Mouse (Mus musculus) limb, embryonic 10.5 days (tissue): ENCODE results near the gene Ptov1. TPM values are rescaled to one million over a fixed set of nuclear protein-coding genes. Genes with fewer than 3 reads are reported as not detected.

Experiments used
- DNase-seq: peaks from one replicate; pipeline ENCODE4 v3.0.0-alpha.2; 2017; ENCODE audit warnings: low spot score
- H3K27ac ChIP-seq: fragments of 300-500 bp; sonication (generic); 2 replicates; pipeline ENCODE4 v1.5.1; 2016; ENCODE audit warnings: mild to moderate bottlenecking
- H3K27me3 ChIP-seq: fragments of 300-500 bp; sonication (generic); 2 replicates; pipeline ENCODE4 v1.6.1; 2016; ENCODE audit warnings: low read depth, mild to moderate bottlenecking; ENCODE audit not compliant: poor library complexity, severe bottlenecking
- H3K36me3 ChIP-seq: fragments of 300-500 bp; sonication (generic); 2 replicates; pipeline ENCODE4 v1.6.1; 2016; ENCODE audit warnings: mild to moderate bottlenecking, moderate library complexity
- H3K4me1 ChIP-seq: fragments of 300-500 bp; sonication (generic); 2 replicates; pipeline ENCODE4 v1.6.1; 2016
- H3K4me3 ChIP-seq: fragments of 300-500 bp; sonication (generic); 2 replicates; pipeline ENCODE4 v1.5.1; 2016; ENCODE audit warnings: mild to moderate bottlenecking, moderate library complexity
- H3K9me3 ChIP-seq: fragments of 300-500 bp; sonication (generic); replicated peaks from 2 replicates; pipeline ENCODE4 v1.6.1; 2016; ENCODE audit warnings: mild to moderate bottlenecking
- WGBS: fragments of 180-500 bp; shearing (Covaris S2); methylation state at CpG from one replicate; pipeline ENCODE4 v1.1.7; 2016; 5-methylcytosine and 5-hydroxymethylcytosine counted together
- polyA plus RNA-seq: library from polyadenylated mRNA; unstranded; fragments of >200 nt; fragmentation: Nextera tagmentation; extraction: Ambion mirVana; gene quantifications from 2 replicates; pipeline ENCODE4 v1.2.1, GENCODE M21; 2016

Ptov1 gene
- polyA plus RNA-seq, 1 experiment from 2014 or later = 504 TPM

DNA sequence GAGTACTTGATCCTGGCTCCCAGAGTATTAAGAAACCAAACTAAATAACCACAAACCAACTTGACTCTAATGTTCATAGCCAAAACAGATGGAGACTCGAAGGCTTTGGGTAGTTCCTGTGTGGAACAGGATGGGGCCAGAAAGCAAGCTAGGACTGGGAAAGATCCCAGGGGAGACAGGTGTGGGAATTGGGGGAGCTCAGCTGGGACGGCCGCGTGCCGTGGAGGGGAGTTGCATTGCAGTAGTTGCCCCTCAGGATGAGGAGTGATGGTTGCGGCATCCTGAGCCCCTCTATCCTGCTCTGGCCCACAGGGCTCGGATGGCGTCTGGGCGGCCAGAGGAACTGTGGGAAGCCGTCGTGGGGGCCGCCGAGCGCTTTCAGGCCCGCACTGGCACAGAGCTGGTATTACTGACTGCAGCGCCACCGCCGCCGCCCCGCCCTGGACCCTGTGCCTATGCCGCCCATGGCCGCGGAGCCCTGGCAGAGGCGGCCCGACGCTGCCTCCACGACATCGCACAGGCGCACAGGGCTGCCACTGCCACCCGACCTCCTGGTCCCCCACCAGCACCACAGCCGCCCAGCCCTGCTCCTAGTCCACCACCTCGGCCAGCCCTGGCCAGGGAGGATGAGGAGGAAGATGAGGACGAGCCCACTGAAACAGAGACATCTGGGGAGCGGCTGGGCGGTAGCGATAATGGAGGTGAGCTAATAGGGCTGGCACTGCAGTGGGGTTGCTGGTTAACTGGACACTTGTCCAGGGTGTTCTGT is 17.1 kb downstream of the Ptov1 start:
- Histone ChIP-seq H3K36me3 (peaks cover 23% of the 10 kb centered on the region), H3K4me3 (0 out of 2 replicates have a peak overlapping the region, but pooled peaks have one; percentile 7), H3K4me1 (peaks cover 61% of the 10 kb centered on the region), H3K27ac (peak overlapping the region; percentile 17; the same call in 1 of the 2 replicates), H3K27me3 (no peaks in the 10 kb centered on the region), H3K9me3 (no peaks in the 10 kb centered on the region)
- 91% methylated on average over 36 of the region's 36 CpGs for WGBS
- no peak for DNase-seq

DNA sequence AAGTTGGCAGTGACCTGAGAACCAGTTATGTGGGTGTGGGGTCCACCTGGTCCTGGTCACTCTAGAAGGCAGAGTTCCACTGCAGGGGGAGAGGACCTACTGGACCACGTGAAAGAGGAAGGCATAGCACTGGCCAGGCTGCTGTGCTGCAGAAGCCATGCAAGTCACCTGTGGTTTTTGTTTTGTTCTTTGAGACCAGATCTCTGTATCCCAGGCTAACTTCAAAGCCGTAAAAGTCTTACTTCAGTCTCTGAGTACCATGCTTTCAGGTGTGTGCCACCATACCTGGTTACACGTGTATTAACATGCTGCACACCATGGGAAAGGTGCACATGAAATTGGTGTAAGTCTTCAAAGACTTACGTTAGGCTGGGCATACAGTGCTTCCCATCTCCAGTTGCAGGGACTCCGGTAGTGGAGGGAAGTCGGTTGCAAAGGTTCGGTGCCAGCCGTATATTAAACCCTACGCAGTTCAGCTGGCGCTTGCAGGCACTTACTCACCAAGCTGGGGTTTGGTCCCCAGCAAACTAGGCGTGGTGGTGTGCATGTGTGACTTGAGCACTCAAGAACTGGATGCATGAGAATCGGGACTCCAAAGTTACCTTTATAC is 17.9 kb downstream of the Ptov1 start:
- WGBS = 95% methylated on average over 12 of the region's 12 CpGs
- H3K36me3 ChIP-seq = peaks cover 25% of the 10 kb centered on the region
- no peak overlapping the region for H3K27ac ChIP-seq
- H3K4me3 ChIP-seq = peak overlapping the region; percentile 79
- no peaks in the 10 kb centered on the region for H3K9me3 ChIP-seq
- no peaks in the 10 kb centered on the region for H3K27me3 ChIP-seq
- no peak for DNase-seq
- H3K4me1 ChIP-seq = peaks cover 62% of the 10 kb centered on the region

DNA sequence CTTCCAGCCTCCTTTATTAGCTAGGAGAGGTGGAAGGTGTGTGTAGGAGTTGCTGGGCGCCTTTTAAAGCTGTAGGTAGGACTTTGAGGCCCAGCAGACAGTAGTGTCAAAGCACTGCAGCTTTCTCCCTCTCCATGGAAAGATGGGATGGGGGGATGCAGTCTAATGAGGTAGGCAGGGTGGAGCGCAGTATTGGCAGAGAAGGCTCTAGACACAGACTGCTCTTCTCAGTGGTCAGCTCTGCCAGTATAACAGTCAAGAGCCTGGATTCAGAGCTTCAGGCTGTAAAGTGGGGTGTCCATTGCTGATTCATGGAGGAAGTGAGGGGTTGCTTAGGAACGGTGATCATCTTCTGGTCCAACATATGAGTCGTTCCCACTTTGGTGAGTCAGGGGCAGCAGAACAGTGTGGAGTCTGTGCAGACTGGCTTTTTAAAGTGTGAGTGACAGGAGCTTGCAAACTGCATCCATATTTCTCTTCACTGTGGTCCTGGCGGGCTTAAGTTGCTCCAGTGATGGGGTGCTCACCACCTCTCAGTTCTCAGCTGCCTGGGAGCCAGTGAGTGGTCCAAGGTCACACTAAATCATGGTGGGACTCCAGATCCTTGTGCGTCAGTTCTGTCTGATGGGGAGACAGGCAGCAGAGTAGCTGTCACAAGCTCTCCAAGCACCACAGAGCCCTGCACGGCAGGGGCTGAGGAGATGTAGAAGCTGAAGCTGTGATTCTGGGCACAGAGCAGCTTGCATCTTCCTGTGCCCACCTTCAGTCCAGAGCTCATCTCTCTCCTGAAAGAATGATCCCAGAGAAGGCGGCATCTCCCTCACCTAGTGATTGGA is 18.6 kb downstream of the Ptov1 start:
- peak overlapping the region; percentile 95 for H3K27ac ChIP-seq
- H3K27me3 ChIP-seq = no peaks in the 10 kb centered on the region
- DNase-seq = no peak
- no peaks in the 10 kb centered on the region for H3K9me3 ChIP-seq
- H3K4me3 ChIP-seq = peak overlapping the region; percentile 79
- peaks cover 56% of the 10 kb centered on the region for H3K4me1 ChIP-seq
- 86% methylated on average over 8 of the region's 8 CpGs for WGBS
- H3K36me3 ChIP-seq = peaks cover 32% of the 10 kb centered on the region

DNA sequence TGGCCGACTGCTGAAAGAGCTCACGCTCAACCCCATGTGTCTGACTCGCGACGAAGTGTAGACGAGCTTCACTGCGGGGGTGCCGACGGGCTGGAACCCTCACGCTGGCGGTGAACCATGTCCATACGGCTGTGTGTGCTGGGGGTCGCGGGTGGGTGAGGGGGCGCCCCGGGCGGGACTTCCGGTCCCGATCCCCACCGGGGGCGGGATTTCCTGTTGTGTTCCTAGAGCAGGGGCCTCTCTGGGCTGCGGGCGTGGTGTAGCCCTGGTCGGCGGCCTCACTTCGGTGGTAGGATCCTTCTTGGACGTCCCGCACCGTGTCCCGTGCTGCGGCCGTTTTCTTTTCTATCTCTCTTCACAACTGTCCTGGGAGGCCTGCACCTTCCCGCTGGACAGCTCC is 19.4 kb downstream of the Ptov1 start:
- H3K27me3 ChIP-seq = no peaks in the 10 kb centered on the region
- H3K36me3 ChIP-seq = peaks cover 41% of the 10 kb centered on the region
- peaks cover 53% of the 10 kb centered on the region for H3K4me1 ChIP-seq
- H3K4me3 ChIP-seq = peak overlapping the region; percentile 79
- no peaks in the 10 kb centered on the region for H3K9me3 ChIP-seq
- under 1% methylated on average over 33 of the region's 33 CpGs for WGBS
- peak; percentile 89 for DNase-seq
- H3K27ac ChIP-seq = peak overlapping the region; percentile 95

DNA sequence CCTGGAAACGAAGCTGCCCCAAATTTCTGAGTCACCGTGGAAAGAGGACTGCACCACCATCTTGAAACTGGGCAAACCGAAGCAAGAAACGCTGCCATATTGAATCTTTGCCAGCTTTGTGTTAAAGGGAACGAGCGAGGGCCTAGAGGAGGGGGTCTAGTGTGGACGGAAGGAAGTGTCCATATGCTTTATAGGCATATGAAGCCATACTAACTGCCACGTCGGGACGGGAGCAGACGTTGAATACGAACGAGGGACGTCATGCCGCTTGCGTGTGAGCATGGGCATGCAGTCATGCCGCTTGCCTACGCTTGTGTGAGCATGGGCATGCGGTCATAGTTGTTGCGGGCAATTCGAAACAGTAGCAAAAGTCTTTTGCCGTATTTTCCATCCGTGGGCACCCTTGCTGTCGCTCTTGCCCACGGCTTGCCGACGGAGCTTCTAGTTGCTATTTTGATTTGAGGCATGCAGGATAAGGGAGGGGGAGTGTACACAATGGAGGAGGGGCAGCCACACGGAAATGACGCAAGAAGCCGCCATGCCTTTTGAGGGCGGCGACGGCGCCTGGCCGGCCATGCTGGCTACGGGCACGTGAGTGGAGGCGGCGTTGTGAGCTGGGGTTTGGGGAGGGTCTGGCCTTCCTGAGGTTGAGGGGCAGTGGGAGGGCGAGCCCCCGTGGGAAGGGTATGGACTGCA is 20.0 kb downstream of the Ptov1 start:
- peak overlapping the region; percentile 79 for H3K4me3 ChIP-seq
- no peaks in the 10 kb centered on the region for H3K9me3 ChIP-seq
- H3K27me3 ChIP-seq = no peaks in the 10 kb centered on the region
- peaks cover 47% of the 10 kb centered on the region for H3K4me1 ChIP-seq
- H3K27ac ChIP-seq = peak overlapping the region; percentile 95
- WGBS = under 1% methylated on average over 41 of the region's 41 CpGs
- DNase-seq = peak; percentile 91
- H3K36me3 ChIP-seq = peaks cover 47% of the 10 kb centered on the region

DNA sequence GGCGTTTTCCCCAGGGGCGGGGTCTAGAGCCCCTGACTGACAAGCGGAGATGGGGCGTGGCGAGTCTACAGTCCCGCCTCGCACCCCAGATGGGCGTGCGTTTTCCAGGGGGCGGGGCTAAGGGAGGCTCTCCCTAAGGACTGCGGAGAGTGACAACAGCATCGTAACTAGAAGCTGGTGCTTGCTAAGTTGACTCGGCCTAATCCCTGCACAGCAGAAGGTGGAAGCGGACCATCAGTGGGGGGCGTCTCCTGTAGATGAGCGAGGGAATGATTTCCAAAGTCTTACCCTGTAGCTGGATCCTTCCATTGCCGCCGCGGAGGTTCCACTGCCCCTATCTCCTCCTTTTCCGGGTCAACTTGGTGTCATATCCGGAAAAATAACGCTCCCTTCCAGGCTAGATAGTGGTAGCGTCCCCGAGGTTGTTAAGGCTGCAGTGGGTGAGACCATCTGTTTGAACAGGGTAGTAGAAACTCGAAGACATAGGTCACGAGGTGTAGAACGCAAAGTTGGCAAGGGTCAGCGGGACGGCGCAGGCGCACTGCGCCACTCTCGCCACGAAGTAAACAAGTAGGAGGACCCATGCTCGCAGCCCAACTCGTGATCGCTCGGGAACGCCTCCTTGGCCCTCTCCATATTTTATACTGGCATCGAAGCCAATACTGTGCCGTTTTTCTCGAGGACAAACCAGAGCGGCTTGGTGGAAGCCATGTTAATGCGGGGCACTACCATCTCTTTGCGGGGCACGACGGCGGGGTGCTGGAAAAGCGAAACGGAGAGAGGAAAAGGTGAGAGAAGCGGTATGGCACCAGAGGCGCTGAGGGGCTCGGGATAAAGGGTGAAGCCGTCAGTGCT is 20.8 kb downstream of the Ptov1 start, which contains the start of the genes Akt1s1 and Tbc1d17:
Gene Akt1s1 (plus strand): TSS at position 431 of the 855 bp plus-strand sequence.
Gene Tbc1d17 (minus strand): TSS at position 519 of the 855 bp plus-strand sequence.
- Histone ChIP-seq H3K4me1 (peaks cover 39% of the 10 kb centered on the region), H3K27me3 (no peaks in the 10 kb centered on the region), H3K4me3 (peak within 1 kb of the TSS; percentile 79), H3K36me3 (peaks cover 55% of the 10 kb centered on the region), H3K9me3 (no peaks in the 10 kb centered on the region), H3K27ac (peak within 1 kb of the TSS; percentile 95)
- DNase-seq = peak; percentile 95
- WGBS = under 1% methylated on average over 54 of the region's 54 CpGs

DNA sequence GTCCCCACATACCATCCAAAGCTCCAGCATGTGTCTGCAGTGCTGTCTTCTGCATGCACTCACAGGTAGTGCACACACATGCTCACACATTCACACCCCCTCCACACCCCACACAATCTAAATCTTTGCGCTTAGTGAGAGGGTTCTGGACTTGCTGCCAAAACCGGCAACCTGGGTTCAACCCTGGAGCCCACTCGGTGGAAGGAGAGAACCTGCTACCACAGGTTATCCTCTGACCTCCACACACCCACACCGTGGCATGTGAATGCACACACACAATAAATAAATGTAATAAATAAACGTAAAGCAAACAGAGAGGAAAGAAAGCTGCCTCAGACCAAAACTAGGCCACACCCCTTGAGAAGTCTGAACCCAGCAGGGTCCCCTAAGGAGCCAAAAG is 21.8 kb downstream of the Ptov1 start:
- H3K9me3 ChIP-seq = no peaks in the 10 kb centered on the region
- no peak overlapping the region for H3K27ac ChIP-seq
- no peak for DNase-seq
- no peaks in the 10 kb centered on the region for H3K27me3 ChIP-seq
- 78% methylated on average over 5 of the region's 5 CpGs for WGBS
- H3K4me1 ChIP-seq = peaks cover 30% of the 10 kb centered on the region
- peaks cover 59% of the 10 kb centered on the region for H3K36me3 ChIP-seq
- H3K4me3 ChIP-seq = peak overlapping the region; percentile 79

DNA sequence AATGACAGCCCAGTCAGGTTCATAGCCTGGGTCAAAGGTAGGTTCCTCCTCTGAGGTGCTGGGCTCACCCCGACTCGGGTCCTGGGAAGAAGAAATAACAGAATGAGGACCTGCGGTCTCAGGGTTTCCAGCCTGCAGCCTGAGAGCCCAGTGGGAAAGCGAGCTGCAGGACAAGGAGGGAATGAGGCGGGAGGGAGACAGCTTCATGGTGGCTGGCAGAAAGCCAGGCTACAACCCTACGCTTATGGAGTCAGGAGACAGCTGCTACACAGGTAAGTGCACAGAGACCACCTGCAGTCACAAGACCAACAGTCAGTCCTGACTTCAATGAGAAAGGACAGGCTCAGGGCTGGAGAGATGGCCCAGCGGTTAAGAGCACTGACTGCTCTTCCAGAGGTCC is 22.8 kb downstream of the Ptov1 start:
- Histone ChIP-seq H3K27me3 (peaks cover 2% of the 10 kb centered on the region; the same call in 1 of the 2 replicates), H3K9me3 (no peaks in the 10 kb centered on the region), H3K27ac (no peak overlapping the region), H3K4me3 (no peak overlapping the region), H3K36me3 (peaks cover 60% of the 10 kb centered on the region), H3K4me1 (peaks cover 24% of the 10 kb centered on the region)
- no peak for DNase-seq
- WGBS = 93% methylated on average over 7 of the region's 7 CpGs

DNA sequence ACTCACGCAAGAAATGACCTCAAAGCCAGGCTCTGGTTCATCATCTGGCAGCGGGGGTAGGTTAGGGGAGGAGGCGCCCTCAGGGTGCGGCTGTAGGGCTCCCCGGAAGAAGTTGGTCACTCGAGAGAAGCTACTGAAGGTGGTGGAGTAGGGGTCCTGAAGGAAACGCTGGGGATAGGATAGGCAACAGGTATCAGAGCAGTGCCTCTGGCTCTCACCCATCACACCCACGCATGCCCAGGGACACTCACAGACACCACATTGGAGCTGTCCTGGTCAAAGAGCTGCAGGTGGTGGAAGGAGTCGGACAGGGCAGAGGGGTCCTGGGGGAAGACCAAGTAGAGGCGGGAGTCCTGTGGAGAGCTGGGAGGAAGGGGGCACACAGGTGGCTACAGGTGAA is 24.6 kb downstream of the Ptov1 start:
- Histone ChIP-seq H3K9me3 (no peaks in the 10 kb centered on the region), H3K4me1 (peaks cover 19% of the 10 kb centered on the region), H3K36me3 (peaks cover 69% of the 10 kb centered on the region), H3K4me3 (no peak overlapping the region), H3K27ac (no peak overlapping the region), H3K27me3 (peaks cover 20% of the 10 kb centered on the region)
- DNase-seq = no peak
- WGBS = 90% methylated on average over 10 of the region's 10 CpGs

DNA sequence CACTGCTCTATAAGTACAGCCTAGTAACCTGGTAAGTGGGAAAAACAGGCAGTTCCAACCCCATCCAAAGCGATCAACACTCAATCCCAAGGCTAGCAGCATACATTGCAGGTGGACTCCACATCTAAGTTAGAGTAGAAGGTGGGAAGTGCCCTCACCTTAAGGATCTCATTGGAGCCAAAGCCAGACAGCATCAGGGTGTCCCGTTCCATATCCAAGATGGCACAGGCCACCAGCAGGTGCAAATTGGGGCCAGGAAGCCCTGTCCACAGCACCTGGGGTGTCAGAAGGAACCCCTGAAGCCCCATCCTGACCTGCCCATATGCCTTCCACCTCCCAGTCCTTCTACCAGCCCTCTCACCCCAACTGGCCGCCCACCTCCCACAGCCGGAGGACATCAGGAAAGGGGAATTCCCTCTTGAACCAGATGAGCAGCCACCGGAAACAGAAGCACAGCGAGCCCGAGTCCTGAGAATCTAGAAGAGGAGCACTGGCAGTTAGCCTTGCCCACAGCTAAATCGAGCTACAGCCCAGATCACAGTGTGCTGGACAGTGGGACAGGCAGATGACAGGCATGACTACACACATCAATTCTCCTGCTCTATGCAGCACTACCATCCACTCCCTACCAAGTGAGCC is 27.6 kb downstream of the Ptov1 start:
- Histone ChIP-seq H3K36me3 (peaks cover 69% of the 10 kb centered on the region), H3K4me3 (no peak overlapping the region)

DNA sequence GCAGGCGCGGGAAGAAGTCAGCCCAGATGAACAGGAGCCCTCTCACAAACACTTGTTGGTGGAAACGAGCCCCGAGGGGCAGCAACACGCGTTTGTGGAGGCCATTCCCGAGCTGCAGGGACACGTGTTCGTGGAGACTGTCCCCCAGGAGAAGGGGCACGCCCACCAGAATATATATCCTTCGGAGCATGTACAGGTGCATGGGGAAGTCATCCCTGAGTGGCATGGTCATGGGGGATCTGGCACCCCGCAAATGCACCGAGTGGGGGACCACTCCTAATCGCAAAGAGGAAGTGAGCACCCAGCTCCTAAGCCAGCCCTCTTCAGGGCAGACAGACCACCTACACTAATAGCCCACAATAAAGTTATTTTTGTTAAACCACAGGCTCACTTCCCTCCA is 29.2 kb downstream of the Ptov1 start:
- Histone ChIP-seq H3K4me3 (peak overlapping the region; percentile 47; the same call in 1 of the 2 replicates), H3K9me3 (no peaks in the 10 kb centered on the region), H3K4me1 (peaks cover 28% of the 10 kb centered on the region), H3K36me3 (peaks cover 56% of the 10 kb centered on the region), H3K27ac (no peak overlapping the region), H3K27me3 (peaks cover 41% of the 10 kb centered on the region)
- WGBS = 65% methylated on average over 14 of the region's 14 CpGs
- no peak for DNase-seq

More for the DNA sequence above, 27.6 kb downstream of the Ptov1 start:
- Histone ChIP-seq H3K4me1 (peaks cover 19% of the 10 kb centered on the region), H3K9me3 (no peaks in the 10 kb centered on the region), H3K27me3 (peaks cover 41% of the 10 kb centered on the region), H3K27ac (no peak overlapping the region)
- WGBS = 92% methylated on average over 8 of the region's 8 CpGs
- DNase-seq = no peak
